Mouse (Mus musculus) spleen, adult 2 months (tissue): Measurements from ENCODE around the gene Lrrc75a.

ENCODE experiments used
- CTCF ChIP-seq: fragments of 200-500 bp; IDR thresholded peaks from 2 replicates; pipeline ENCODE4 v1.5.1; 2011; ENCODE audit warnings: mild to moderate bottlenecking, inconsistent platforms; ENCODE audit not compliant: insufficient read depth, insufficient read length, insufficient replicate concordance; ENCODE audit errors: extremely low read depth
- POLR2A ChIP-seq: fragments of 200-500 bp; IDR thresholded peaks from 2 replicates; pipeline ENCODE4 v1.6.1; 2011; ENCODE audit warnings: low read depth, low read length, inconsistent platforms

- TF ChIP-seq POLR2A (0 out of 2 replicates have a peak, but pooled peaks have one; percentile 17), CTCF (no peak)
These were observed 74.2 kb downstream of the Lrrc75a start, which contains the start of gene Trpv2 for GRCm38 (mm10) chr11:62573959-62574702.
